Mouse (Mus musculus) C2C12 (cell line): ENCODE data around the gene Hfm1. TPM values are rescaled to one million over a fixed set of nuclear protein-coding genes. Genes with fewer than 3 reads are reported as not detected.

ENCODE experiments used
- H3K27me3 ChIP-seq: one replicate; pipeline ENCODE4 v1.6.1; 2011; ENCODE audit not compliant: control insufficient read depth, insufficient read depth, insufficient read length
- H3K36me3 ChIP-seq: one replicate; pipeline ENCODE4 v1.6.1; 2011; ENCODE audit not compliant: control insufficient read depth, insufficient read depth
- H3K4me3 ChIP-seq: one replicate; pipeline ENCODE4 v1.5.1; 2011; ENCODE audit warnings: mild to moderate bottlenecking, control low read depth; ENCODE audit not compliant: poor library complexity, insufficient read depth, severe bottlenecking
- H3K79me2 ChIP-seq: one replicate; pipeline ENCODE4 v1.6.1; 2011; ENCODE audit not compliant: control insufficient read depth, insufficient read depth
- H3K79me3 ChIP-seq: one replicate; pipeline ENCODE4 v1.6.1; 2011; ENCODE audit warnings: low read depth, control low read depth
- H3ac ChIP-seq: one replicate; pipeline ENCODE3; 2011; ENCODE audit warnings: low read depth; ENCODE audit not compliant: control insufficient read depth, insufficient read length
- CEBPB ChIP-seq: IDR thresholded peaks from one replicate; pipeline ENCODE4 v1.6.1; 2011; ENCODE audit warnings: low read depth, mild to moderate bottlenecking, control low read depth, moderate library complexity
- CTCF ChIP-seq: IDR thresholded peaks from one replicate; pipeline ENCODE4 v1.5.1; 2011; ENCODE audit not compliant: control insufficient read depth, insufficient read depth, insufficient read length
- FOSL1 ChIP-seq: IDR thresholded peaks from one replicate; pipeline ENCODE4 v1.8.0; 2011; ENCODE audit warnings: mild to moderate bottlenecking, low read length; ENCODE audit not compliant: poor library complexity, insufficient read depth, severe bottlenecking
- MAX ChIP-seq: IDR thresholded peaks from one replicate; pipeline ENCODE4 v1.6.1; 2011; ENCODE audit warnings: mild to moderate bottlenecking, control low read depth
- MYOD1 ChIP-seq: IDR thresholded peaks from one replicate; pipeline ENCODE4 v1.6.1; 2011; ENCODE audit warnings: low read depth; ENCODE audit not compliant: control insufficient read depth, insufficient read length
- MYOG ChIP-seq: IDR thresholded peaks from one replicate; pipeline ENCODE4 v1.6.1; 2011; ENCODE audit not compliant: control insufficient read depth, insufficient read length; ENCODE audit errors: extremely low read depth
- USF1 ChIP-seq: IDR thresholded peaks from one replicate; pipeline ENCODE4 v1.6.1; 2011; ENCODE audit warnings: low read depth, mild to moderate bottlenecking, control low read depth, moderate library complexity
- polyA plus RNA-seq: library from polyadenylated mRNA; unstranded; fragments of >200 nt; fragmentation: generic; extraction: Trizol; gene quantifications from one replicate; pipeline ENCODE4 v1.2.1, GENCODE M21; 2012; ENCODE audit warnings: missing spikeins

Gene Hfm1
- polyA plus RNA-seq, 1 experiment = not detected

DNA sequence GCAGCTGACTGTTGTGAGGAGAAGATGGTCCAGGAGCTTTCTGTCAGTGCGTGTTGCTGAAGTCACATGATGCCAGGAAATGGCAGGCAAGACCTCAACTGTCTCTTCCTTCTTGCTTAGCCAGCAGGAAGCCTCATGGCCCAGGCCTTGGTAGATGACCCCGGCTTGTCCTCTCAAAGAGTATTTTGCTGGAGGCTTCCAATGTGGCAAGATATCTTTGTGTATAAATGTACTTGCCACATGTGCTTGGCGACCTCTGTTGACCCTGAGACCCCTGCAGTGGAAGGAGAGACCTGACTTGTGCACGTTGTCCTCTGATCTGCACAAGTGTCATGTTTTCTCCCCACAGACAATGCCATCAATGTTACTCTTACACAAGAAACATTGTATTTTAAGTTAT lies 95.3 kb downstream of the Hfm1 start:
- Histone ChIP-seq H3ac (no peak overlapping the region), H3K27me3 (no peaks in the 10 kb centered on the region), H3K79me2 (no peaks in the 10 kb centered on the region), H3K4me3 (no peak overlapping the region), H3K79me3 (no peaks in the 10 kb centered on the region), H3K36me3 (no peaks in the 10 kb centered on the region)
- TF ChIP-seq MAX = no peak

GRCm38 (mm10) chr5:106826740-106827139 lies 99.4 kb downstream of the Hfm1 start:
- H3K27me3 ChIP-seq = no peaks in the 10 kb centered on the region
- H3K79me3 ChIP-seq = no peaks in the 10 kb centered on the region
- no peak overlapping the region for H3K4me3 ChIP-seq
- no peak overlapping the region for H3ac ChIP-seq
- no peaks in the 10 kb centered on the region for H3K36me3 ChIP-seq
- TF ChIP-seq FOSL1 (no peak), CEBPB (no peak), MAX (no peak), USF1 (no peak), CTCF (no peak), MYOD1 (no peak), MYOG (no peak)
- no peaks in the 10 kb centered on the region for H3K79me2 ChIP-seq

DNA sequence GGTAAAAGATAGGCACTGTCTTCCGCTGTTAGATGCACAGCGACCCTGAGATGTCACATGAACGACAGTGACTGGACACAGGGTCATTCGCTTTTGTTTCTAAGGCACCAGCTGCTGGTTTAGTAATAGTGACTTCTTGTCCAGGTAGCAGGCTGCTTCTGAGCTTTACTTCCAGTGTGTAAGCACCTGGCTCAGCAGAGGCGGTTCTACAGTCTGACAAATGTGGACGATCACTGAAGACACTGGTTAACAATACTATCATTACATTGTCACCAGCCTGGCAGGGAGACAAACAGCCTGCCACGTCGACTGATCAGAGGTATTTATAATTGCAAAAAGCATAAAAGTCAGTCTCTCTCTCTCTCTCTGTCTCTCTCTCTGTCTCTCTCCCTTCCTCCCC lies 100.1 kb downstream of the Hfm1 start:
- H3K79me2 ChIP-seq = no peaks in the 10 kb centered on the region
- no peak overlapping the region for H3ac ChIP-seq
- H3K79me3 ChIP-seq = no peaks in the 10 kb centered on the region
- no peaks in the 10 kb centered on the region for H3K36me3 ChIP-seq
- no peaks in the 10 kb centered on the region for H3K27me3 ChIP-seq
- TF ChIP-seq CEBPB = no peak
- TF ChIP-seq FOSL1 = no peak
- no peak for TF ChIP-seq USF1
- no peak overlapping the region for H3K4me3 ChIP-seq

GRCm38 (mm10) chr5:106825301-106825853 lies 100.7 kb downstream of the Hfm1 start:
- Histone ChIP-seq H3K27me3 (no peaks in the 10 kb centered on the region), H3K36me3 (no peaks in the 10 kb centered on the region), H3K79me3 (no peaks in the 10 kb centered on the region), H3K4me3 (no peak overlapping the region), H3ac (no peak overlapping the region), H3K79me2 (no peaks in the 10 kb centered on the region)
- TF ChIP-seq FOSL1 = no peak
- TF ChIP-seq MYOD1 = no peak
- TF ChIP-seq MAX = no peak
- TF ChIP-seq CEBPB = no peak
- TF ChIP-seq USF1 = no peak
- TF ChIP-seq MYOG = no peak
- TF ChIP-seq CTCF = no peak

- Histone ChIP-seq H3K36me3 (no peaks in the 10 kb centered on the region), H3K79me2 (no peaks in the 10 kb centered on the region), H3ac (no peak overlapping the region), H3K79me3 (no peaks in the 10 kb centered on the region), H3K4me3 (no peak overlapping the region), H3K27me3 (no peaks in the 10 kb centered on the region)
- TF ChIP-seq MAX (no peak), MYOD1 (no peak), FOSL1 (no peak), CTCF (no peak), MYOG (no peak), CEBPB (no peak), USF1 (no peak)
Observed at GRCm38 (mm10) chr5:106824716-106825115, 101.4 kb downstream of the Hfm1 start.

GRCm38 (mm10) chr5:106819630-106820029 lies 106.5 kb downstream of the Hfm1 start:
- TF ChIP-seq USF1 (no peak), FOSL1 (no peak), MAX (no peak), CTCF (no peak), CEBPB (no peak), MYOG (no peak), MYOD1 (no peak)
- H3K36me3 ChIP-seq = no peaks in the 10 kb centered on the region
- no peaks in the 10 kb centered on the region for H3K79me3 ChIP-seq
- H3K4me3 ChIP-seq = no peak overlapping the region
- H3ac ChIP-seq = no peak overlapping the region
- H3K79me2 ChIP-seq = no peaks in the 10 kb centered on the region
- no peaks in the 10 kb centered on the region for H3K27me3 ChIP-seq
